Mouse (Mus musculus): ENCODE measurements at regions not wholly inside any gene's neighbourhood (a gene's known extent, or its start where the extent isn't known, plus 50 kb on each side); places are given as distances from the start of the nearest gene placed in this dataset.

GRCm38 (mm10) chr15:33780960-33781359 is 576.7 kb downstream of the 9430069I07Rik start:
- no peak for DNase-seq (ENCODE audit: low read depth in 1 of 2, low spot score in 2 of 2)

- no peak for DNase-seq (ENCODE audit: low read depth in 1 of 2, low spot score in 2 of 2)
Observed at GRCm38 (mm10) chr15:33759496-33759895, 598.2 kb downstream of the 9430069I07Rik start.

DNA sequence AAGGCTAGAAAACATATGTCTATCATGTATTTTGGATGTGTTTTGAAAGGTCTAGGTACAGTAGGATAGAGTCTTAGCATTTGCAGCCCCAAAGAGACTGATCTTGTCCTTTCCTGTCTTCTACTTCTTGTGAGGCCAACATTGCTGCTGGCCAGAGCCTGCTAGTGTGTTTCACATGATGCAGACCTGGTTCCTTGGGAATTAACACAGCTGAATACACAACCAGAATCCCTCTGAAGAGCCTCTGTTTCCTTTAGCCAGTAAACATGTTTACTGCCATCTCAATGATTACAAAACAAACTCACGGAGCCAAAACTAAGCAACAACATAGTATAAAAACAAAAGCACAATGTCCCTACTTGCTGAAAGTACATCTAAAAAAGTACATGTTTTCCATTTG is 598.9 kb downstream of the 9430069I07Rik start:
- DNase-seq (ENCODE audit: low read depth in 1 of 2, low spot score in 2 of 2) = no peak

All from monocyte, adult 2 months (primary cell).